Mouse (Mus musculus): ENCODE measurements around the gene Meis1. TPM values are rescaled to one million over a fixed set of nuclear protein-coding genes. Genes with fewer than 3 reads are reported as not detected.

The Meis1 gene
- total and polyA plus RNA-seq, 3 experiments: 8.2 to 16.5 TPM; not detected in 1

- Histone ChIP-seq H3K4me3 (ENCODE audit: control insufficient read depth in 1 of 2, insufficient read depth in 1 of 2, low read depth in 2 of 2, low read length in 2 of 2) (no peak overlapping the region), H3K4me1 (ENCODE audit: control insufficient read depth in 1 of 2, insufficient read depth in 2 of 2, low read length in 2 of 2) (peaks cover 6 to 19% of the 10 kb centered on the region in 2 experiments), H3K36me3 (ENCODE audit: control insufficient read depth in 1 of 2, insufficient read depth in 2 of 2, low read length in 2 of 2) (peaks cover 0 to 19% of the 10 kb centered on the region in 2 experiments; a peak in 3 of 4 replicates), H3K9ac (ENCODE audit: control insufficient read depth, low read depth, low read length, poor library complexity, severe bottlenecking) (no peak overlapping the region), H3K27me3 (ENCODE audit: control insufficient read depth in 1 of 2, insufficient read depth in 2 of 2, low read length in 2 of 2) (no peaks in the 10 kb centered on the region), H3K27ac (ENCODE audit: control insufficient read depth, low read depth, low read length) (no peak overlapping the region), H3K79me2 (ENCODE audit: control insufficient read depth, insufficient read depth, low read length, poor library complexity) (no peaks in the 10 kb centered on the region; the same call in 1 of the 2 replicates), H3K9me3 (replicated peaks; ENCODE audit: insufficient read depth, low read length) (no peaks in the 10 kb centered on the region)
- TF ChIP-seq NRF1 (IDR thresholded peaks at IDR 0.05; ENCODE audit: insufficient read depth, low read depth, low read length, poor library complexity, severe bottlenecking): no peak
- no peak for TF ChIP-seq MYB (IDR thresholded peaks at IDR 0.05; ENCODE audit: low read depth, low read length)
- no peak for TF ChIP-seq GATA1 (IDR thresholded peaks at IDR 0.05; ENCODE audit: low read depth, low read length)
- TF ChIP-seq EP300 (IDR thresholded peaks at IDR 0.05; ENCODE audit: low read depth in 1 of 2, low read length in 2 of 2): no peak
- TF ChIP-seq ZMIZ1 (IDR thresholded peaks at IDR 0.05; ENCODE audit: low read depth, low read length): no peak
- TF ChIP-seq TAL1 (IDR thresholded peaks at IDR 0.05; ENCODE audit: low read length): no peak
- TF ChIP-seq JUND (IDR thresholded peaks at IDR 0.05; ENCODE audit: low read depth, low read length): no peak
- no peak for TF ChIP-seq SMC3 (IDR thresholded peaks at IDR 0.05; ENCODE audit: low read depth, low read length)
- TF ChIP-seq ELF1 (IDR thresholded peaks at IDR 0.05; ENCODE audit: low read depth, low read length): no peak
- no peak for TF ChIP-seq POLR2AphosphoS5 (IDR thresholded peaks at IDR 0.05; ENCODE audit: borderline replicate concordance, low read depth, low read length)
- TF ChIP-seq USF2 (IDR thresholded peaks at IDR 0.05; ENCODE audit: borderline replicate concordance in 1 of 2, insufficient read depth in 1 of 2, low read depth in 1 of 2, low read length in 2 of 2): no peak
- TF ChIP-seq SIN3A (IDR thresholded peaks at IDR 0.05; ENCODE audit: low read length): no peak
- TF ChIP-seq ZKSCAN1 (IDR thresholded peaks at IDR 0.05; ENCODE audit: low read depth, low read length): no peak
- TF ChIP-seq E2F4 (IDR thresholded peaks at IDR 0.05; ENCODE audit: borderline replicate concordance, low read depth, low read length): no peak
- no peak for TF ChIP-seq BHLHE40 (IDR thresholded peaks at IDR 0.05; ENCODE audit: borderline replicate concordance, low read depth, low read length)
- TF ChIP-seq MAX (IDR thresholded peaks at IDR 0.05; ENCODE audit: low read length): no peak
- TF ChIP-seq RCOR1 (IDR thresholded peaks at IDR 0.05; ENCODE audit: low read depth, low read length): no peak
- no peak for TF ChIP-seq HCFC1 (IDR thresholded peaks at IDR 0.05; ENCODE audit: low read depth, low read length)
- no peak for TF ChIP-seq ETS1 (IDR thresholded peaks at IDR 0.05; ENCODE audit: low read depth, low read length)
- no peak for TF ChIP-seq ZC3H11A (IDR thresholded peaks at IDR 0.05; ENCODE audit: low read depth, low read length)
- DNase-seq (ENCODE audit: low read depth, low spot score): no peak
These were observed 135.9 kb downstream of the Meis1 start for GRCm38 (mm10) chr11:18882747-18883506.
